Mouse (Mus musculus) retina, postnatal 1 day (tissue): Measurements from ENCODE around the gene Sun5.
"Not testable (repeated sequence)": the region's sequence is repeated elsewhere in the genome, so short reads cannot be mapped to it uniquely, and the experiment has no call there.

Source experiments
- DNase-seq: peaks from one replicate; pipeline ENCODE4 v3.0.0-alpha.2; 2012

The Sun5 gene

GRCm38 (mm10) chr2:153870984-153871383 lies at the start of gene Sun5:
Gene Sun5, minus strand, starts transcription at chr2:153871084.
- no peak for DNase-seq

GRCm38 (mm10) chr2:153917930-153918329 lies 47.0 kb upstream of the Sun5 start, which contains the start of gene Bpifb3:
Gene Bpifb3, plus strand, starts transcription at chr2:153918230.
- DNase-seq = no peak

- DNase-seq = peak; percentile 19
These were observed 43.3 kb upstream of the Sun5 start for GRCm38 (mm10) chr2:153914151-153914550.

- no peak for DNase-seq
These were observed 35.7 kb upstream of the Sun5 start for GRCm38 (mm10) chr2:153906626-153907025.

GRCm38 (mm10) chr2:153902726-153903125 lies 31.8 kb upstream of the Sun5 start:
- DNase-seq = no peak

- DNase-seq = peak; percentile 15
These were observed 29.2 kb upstream of the Sun5 start, which contains the start of gene Bpifb6 for GRCm38 (mm10) chr2:153900088-153900487. Gene Bpifb6, plus strand, starts transcription at chr2:153900388.

GRCm38 (mm10) chr2:153899111-153899510 lies 28.2 kb upstream of the Sun5 start:
- no peak for DNase-seq

- DNase-seq = no peak
These were observed 3.9 kb upstream of the Sun5 start, which contains the start of gene Bpifb2 for GRCm38 (mm10) chr2:153874745-153875144. Gene Bpifb2, plus strand, starts transcription at chr2:153875045.

GRCm38 (mm10) chr2:153861960-153862359 lies 8.9 kb downstream of the Sun5 start:
- no peak for DNase-seq

- DNase-seq = no peak
These were observed 10.2 kb downstream of the Sun5 start for GRCm38 (mm10) chr2:153860715-153861114.

- no peak for DNase-seq
These were observed 10.6 kb downstream of the Sun5 start for GRCm38 (mm10) chr2:153860315-153860714.

- DNase-seq = no peak
These were observed 11.3 kb downstream of the Sun5 start for GRCm38 (mm10) chr2:153859581-153859980.

- DNase-seq = peak; percentile 90
These were observed 17.3 kb downstream of the Sun5 start for GRCm38 (mm10) chr2:153853544-153853943.

- peak; percentile 77 for DNase-seq
These were observed 19.9 kb downstream of the Sun5 start for GRCm38 (mm10) chr2:153851030-153851360.

GRCm38 (mm10) chr2:153850351-153851029 lies 20.4 kb downstream of the Sun5 start:
- peak; percentile 58 for DNase-seq

- DNase-seq = no peak
These were observed 22.5 kb downstream of the Sun5 start for GRCm38 (mm10) chr2:153848389-153848788.

GRCm38 (mm10) chr2:153842854-153843253 lies 28.0 kb downstream of the Sun5 start:
- no peak for DNase-seq

GRCm38 (mm10) chr2:153833291-153833690 lies 37.6 kb downstream of the Sun5 start:
- no peak for DNase-seq

- no peak for DNase-seq
These were observed 42.2 kb downstream of the Sun5 start for GRCm38 (mm10) chr2:153828704-153829103.

GRCm38 (mm10) chr2:153827171-153827830 lies 43.6 kb downstream of the Sun5 start:
- no peak for DNase-seq

GRCm38 (mm10) chr2:153825900-153826299 lies 45.0 kb downstream of the Sun5 start:
- DNase-seq = not testable (repeated sequence)

GRCm38 (mm10) chr2:153824593-153824992 lies 46.3 kb downstream of the Sun5 start:
- DNase-seq = peak; percentile 56

GRCm38 (mm10) chr2:153822005-153822543 lies 48.8 kb downstream of the Sun5 start:
- DNase-seq = no peak

- no peak for DNase-seq
These were observed 61.0 kb downstream of the Sun5 start for GRCm38 (mm10) chr2:153809921-153810320.
